Mouse (Mus musculus): ENCODE results near the gene Cish. TPM values are rescaled to one million over a fixed set of nuclear protein-coding genes. Genes with fewer than 3 reads are reported as not detected.

Cish gene
- total RNA-seq (2023; ENCODE audit: inconsistent age) = 0.38 to 1.1 TPM (median 0.86 TPM) in 4 replicates

GRCm38 (mm10) chr9:107296016-107296040, at the start of gene Cish:
Gene Cish (plus strand): TSS chr9:107296026.

DNA sequence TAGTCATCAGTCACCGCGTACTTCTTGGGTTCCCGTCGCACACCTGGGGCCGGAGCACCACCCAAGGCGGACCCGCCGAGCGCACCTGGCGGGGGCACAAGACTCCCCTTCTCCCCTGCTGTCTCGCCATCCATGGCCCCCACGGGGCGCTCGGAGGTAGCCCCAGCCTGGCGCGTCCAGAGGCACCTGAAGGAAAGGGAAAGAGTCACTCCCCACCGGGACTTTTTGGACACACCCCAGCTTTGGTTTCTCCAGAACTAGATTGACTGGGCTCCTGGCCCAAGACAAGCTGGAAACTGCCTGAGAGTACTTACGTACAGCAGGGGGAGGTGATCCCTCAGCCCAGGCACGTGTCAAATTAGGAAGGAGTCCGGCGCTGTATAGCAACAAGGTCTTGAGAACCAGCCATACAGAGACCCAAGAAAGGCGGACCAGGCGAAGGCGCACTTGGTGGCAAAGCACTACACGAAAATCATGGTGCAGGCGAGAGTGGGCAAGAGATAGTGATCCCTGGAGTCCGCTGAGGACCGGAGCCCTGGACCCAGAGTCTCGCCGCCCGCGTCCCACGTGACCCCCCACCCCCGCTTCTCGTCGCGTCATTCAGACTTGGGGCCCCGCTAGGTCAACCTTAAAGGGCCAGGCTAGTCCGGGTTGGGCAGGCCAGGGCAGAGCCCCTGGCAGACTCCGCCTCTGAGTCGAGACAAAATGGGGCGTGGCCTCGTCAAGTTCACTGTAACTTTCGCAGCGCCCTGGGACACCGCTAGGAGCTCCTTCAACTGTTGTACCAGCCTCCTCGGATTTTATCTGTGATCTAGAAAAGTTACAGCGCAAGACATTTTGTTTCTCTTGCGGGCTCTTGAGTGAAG, 6.4 kb upstream of the Cish start, which contains the start of gene Mapkapk3:
TSS of gene Mapkapk3 (minus strand) at position 667 of the 866 bp plus-strand sequence.

GRCm38 (mm10) chr9:107338172-107338883, 42.5 kb downstream of the Cish start, which contains the start of gene Hemk1:
Gene Hemk1 (minus strand): TSS chr9:107338350.

DNA sequence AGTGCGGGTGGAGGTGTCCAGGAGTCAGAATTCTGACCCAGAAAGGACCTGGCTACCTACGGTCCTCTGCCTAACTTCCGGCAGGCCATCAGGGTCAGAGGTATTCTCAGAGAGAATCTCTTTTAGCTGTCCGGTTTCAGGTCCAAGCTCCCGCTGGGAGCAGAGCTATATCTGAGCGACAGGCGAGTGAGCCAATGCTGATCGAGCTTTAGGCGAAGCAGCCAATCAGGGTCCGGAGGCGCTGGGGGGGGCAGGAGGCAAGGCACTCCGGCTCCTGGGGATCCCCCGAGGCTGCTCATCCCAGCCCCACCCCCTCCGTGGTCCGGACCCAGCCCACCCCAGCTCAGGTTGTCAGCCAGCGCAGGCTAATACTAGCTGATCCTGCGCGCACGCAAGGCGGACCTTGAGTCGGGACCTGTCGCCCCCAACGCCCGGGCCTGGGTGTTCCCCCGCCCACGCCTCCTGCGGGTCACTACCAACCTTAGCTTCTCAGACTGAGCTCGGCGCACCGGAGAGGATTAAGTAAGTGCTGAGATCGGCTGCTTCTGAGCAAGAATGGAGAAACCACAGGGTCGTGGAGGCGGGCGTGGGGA, 44.5 kb downstream of the Cish start, which contains the start of gene 6430571L13Rik:
TSS of gene 6430571L13Rik (plus strand) at position 336 of the 593 bp plus-strand sequence.

Other genes with a start within 250 kb of the Cish start
- gene Dock3, start 64.1 kb upstream of the Cish start, total RNA-seq (2023; ENCODE audit: inconsistent age) = not detected in 4 replicates
- 25.6 to 32.2 TPM (median 27.0 TPM) in 4 replicates for gene Mapkapk3, start 6.1 kb upstream of the Cish start, total RNA-seq (2023; ENCODE audit: inconsistent age)
- 10.3 to 13.4 TPM (median 11.9 TPM) in 4 replicates for gene Hemk1, start 42.3 kb downstream of the Cish start, total RNA-seq (2023; ENCODE audit: inconsistent age)
- 0.26 to 2.1 TPM (median 1.0 TPM) in 4 replicates for gene 6430571L13Rik, start 44.6 kb downstream of the Cish start, total RNA-seq (2023; ENCODE audit: inconsistent age)
- gene Cacna2d2, start 103.6 kb downstream of the Cish start, total RNA-seq (2023; ENCODE audit: inconsistent age) = 0.48 to 2.7 TPM (median 0.81 TPM) in 4 replicates
- gene Tmem115, start 237.9 kb downstream of the Cish start, total RNA-seq (2023; ENCODE audit: inconsistent age) = 22.8 to 26.5 TPM (median 26.1 TPM) in 4 replicates
- gene Cyb561d2, start 246.2 kb downstream of the Cish start, total RNA-seq (2023; ENCODE audit: inconsistent age) = 13.7 to 16.6 TPM (median 14.5 TPM) in 4 replicates
- gene Nprl2, start 246.2 kb downstream of the Cish start, total RNA-seq (2023; ENCODE audit: inconsistent age) = 23.5 to 29.7 TPM (median 25.9 TPM) in 4 replicates

Measured in B cell, adult (primary cell).